Mouse (Mus musculus) natural killer cell, adult 2 months (primary cell): ENCODE data around the gene Zkscan1.

Experiments used
- DNase-seq, 2 experiments: peaks; one replicate each; pipeline ENCODE4 v3.0.0; 2022; ENCODE audit warnings: low spot score in 2 of 2

Zkscan1 gene

GRCm38 (mm10) chr5:138117199-138118015 lies 32.5 kb downstream of the Zkscan1 start:
- DNase-seq = no peak

- no peak for DNase-seq
Observed at GRCm38 (mm10) chr5:138118041-138118440, 33.2 kb downstream of the Zkscan1 start.

GRCm38 (mm10) chr5:138132425-138133064 lies 47.7 kb downstream of the Zkscan1 start:
- no peak for DNase-seq

- DNase-seq = no peak
Observed at GRCm38 (mm10) chr5:138137257-138137656, 52.4 kb downstream of the Zkscan1 start.

- DNase-seq = peak in 1 of 2 experiments; percentile 12
Observed at GRCm38 (mm10) chr5:138137935-138138549, 53.2 kb downstream of the Zkscan1 start.

GRCm38 (mm10) chr5:138138585-138138984 lies 53.7 kb downstream of the Zkscan1 start:
- no peak for DNase-seq

GRCm38 (mm10) chr5:138154390-138154789 lies 69.5 kb downstream of the Zkscan1 start:
- DNase-seq = no peak

GRCm38 (mm10) chr5:138155443-138155976 lies 70.6 kb downstream of the Zkscan1 start, which contains the start of gene Zfp113:
Gene Zfp113, minus strand, starts transcription at chr5:138155744.
- peak; percentile 90 to 91 for DNase-seq
